Mouse (Mus musculus): ENCODE measurements at regions not wholly inside any gene's neighbourhood (a gene's known extent, or its start where the extent isn't known, plus 50 kb on each side); places are given as distances from the start of the nearest gene placed in this dataset.

- peak; percentile 17 for DNase-seq (ENCODE audit: low read depth, low spot score)
Measured at GRCm38 (mm10) chr6:61125431-61125830, 54.7 kb upstream of the Ccser1 start.

GRCm38 (mm10) chr6:61127238-61127637, 52.9 kb upstream of the Ccser1 start:
- no peak for DNase-seq (ENCODE audit: low read depth, low spot score)

- no peak for DNase-seq (ENCODE audit: low read depth, low spot score)
Measured at GRCm38 (mm10) chr6:61128211-61128610, 51.9 kb upstream of the Ccser1 start.
